Comparison of ENCODE assay signal across 9 mouse cellular contexts in the genomic region with DNA sequence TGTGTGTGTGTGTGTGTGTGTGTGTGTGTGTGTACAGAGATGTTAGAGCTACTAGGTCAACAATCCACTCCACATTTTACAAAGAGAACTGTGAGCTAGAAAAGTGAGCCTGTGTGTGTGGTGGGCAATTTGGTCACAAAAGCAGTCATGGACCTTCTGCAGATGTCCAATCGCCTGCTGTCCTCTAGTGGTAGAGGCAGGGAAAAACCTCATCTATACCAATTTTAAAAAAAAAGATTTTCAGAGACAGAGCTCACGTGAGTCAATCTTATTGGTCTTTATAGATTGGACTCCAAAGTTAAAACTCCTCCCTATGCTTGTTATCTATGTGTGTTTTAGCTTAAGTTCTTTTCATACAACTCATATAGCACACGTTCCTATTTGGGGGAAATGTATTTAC.
DNase-seq lines count a peak whose midpoint lies in the region; ATAC-seq lines count a peak whose summit lies in the region.
"Had no signal": no experiment of that assay in that cellular context is flagged by ENCODE, and none has a peak within 500 bp of the region (broad histone marks: within the 10 kb centered on the region; RNA-seq: fewer than 3 reads in every experiment).

No protein-coding gene starts in this region.

- H3K4me3 ChIP-seq in embryonic facial prominence, embryonic 14.5 days (ENCODE audit: low read depth, low read length) = no peak overlapping the region
- H3K4me3 ChIP-seq in lung, embryonic 15.5 days = no peak overlapping the region
- H3K4me3 ChIP-seq: limb, embryonic 15.5 days had no signal

- H3K27ac ChIP-seq in embryonic facial prominence, embryonic 14.5 days (replicated peaks; ENCODE audit: low read depth, low read length) = no peak overlapping the region
- no peak overlapping the region for H3K27ac ChIP-seq in lung, embryonic 15.5 days
- H3K27ac ChIP-seq: limb, embryonic 15.5 days had no signal

- no peak for DNase-seq in cerebellum, adult 9-10 months
- DNase-seq in thymus, postnatal 0 days (ENCODE audit: low spot score) = peak; percentile 57
- DNase-seq in thymus, postnatal 36 days = no peak
- DNase-seq in embryonic facial prominence, embryonic 14.5 days (ENCODE audit: low spot score) = peak; percentile 85
- DNase-seq in hindlimb bud, embryonic 11.5 days (ENCODE audit: extremely low spot score, low read depth, low spot score) = peak; percentile 37
- peak; percentile 79 for DNase-seq in retina, postnatal 1 day

- no peak overlapping the region for H3K9ac ChIP-seq in embryonic facial prominence, embryonic 14.5 days (ENCODE audit: low read depth, low read length)
- no peak overlapping the region for H3K9ac ChIP-seq in lung, embryonic 15.5 days
- H3K9ac ChIP-seq: limb, embryonic 15.5 days had no signal

- H3K27me3 ChIP-seq in embryonic facial prominence, embryonic 14.5 days (replicated peaks; ENCODE audit: control insufficient read depth, insufficient read depth, low read length) = no peaks in the 10 kb centered on the region
- H3K27me3 ChIP-seq in lung, embryonic 15.5 days = no peaks in the 10 kb centered on the region
- H3K27me3 ChIP-seq: limb, embryonic 15.5 days had no signal

- ATAC-seq in cerebellum, adult (ENCODE audit: insufficient number of reproducible peaks, low FRiP score, low TSS enrichment) = peak; percentile 36; the same call in 1 of the 2 replicates
- ATAC-seq in embryonic facial prominence, embryonic 14.5 days (ENCODE audit: low read depth) = peak; percentile 72
- ATAC-seq in lung, embryonic 15.5 days (ENCODE audit: borderline replicate concordance, extremely low read depth, low FRiP score, low TSS enrichment) = peak; percentile 64; the same call in 1 of the 2 replicates

- no peaks in the 10 kb centered on the region for H3K4me1 ChIP-seq in embryonic facial prominence, embryonic 14.5 days (ENCODE audit: control insufficient read depth, insufficient read depth, low read length)
- no peaks in the 10 kb centered on the region for H3K4me1 ChIP-seq in lung, embryonic 15.5 days
- H3K4me1 ChIP-seq: limb, embryonic 15.5 days had no signal

- no peaks in the 10 kb centered on the region for H3K36me3 ChIP-seq in embryonic facial prominence, embryonic 14.5 days (ENCODE audit: control insufficient read depth, insufficient read depth, low read length)
- H3K36me3 ChIP-seq in lung, embryonic 15.5 days = no peaks in the 10 kb centered on the region
- H3K36me3 ChIP-seq: limb, embryonic 15.5 days had no signal

- WGBS in embryonic facial prominence, embryonic 14.5 days = 11% methylated on average over 3 of the region's 3 CpGs
- 0% methylated on average over 3 of the region's 3 CpGs for WGBS in lung, embryonic 15.5 days

- H3K4me2 ChIP-seq in embryonic facial prominence, embryonic 14.5 days (ENCODE audit: low read depth, low read length) = no peak overlapping the region
- H3K4me2 ChIP-seq in lung, embryonic 15.5 days = no peak overlapping the region
- H3K4me2 ChIP-seq: limb, embryonic 15.5 days had no signal

- no peaks in the 10 kb centered on the region for H3K9me3 ChIP-seq in embryonic facial prominence, embryonic 14.5 days (ENCODE audit: control insufficient read depth, low read length)
- no peaks in the 10 kb centered on the region for H3K9me3 ChIP-seq in lung, embryonic 15.5 days
- H3K9me3 ChIP-seq: limb, embryonic 15.5 days had no signal

Comparison
In these comparisons a context has a peak if more than half of its experiments do, and no peak if none do; other contexts are left out.
1. DNase-seq: peak in thymus, postnatal 0 days (single experiment), embryonic facial prominence, embryonic 14.5 days (single experiment), hindlimb bud, embryonic 11.5 days (single experiment) and retina, postnatal 1 day (single experiment); none in cerebellum, adult 9-10 months (single experiment) and thymus, postnatal 36 days (0 of 2).
2. Peak in every context shown above with its lines, with median percentiles within 50 percentile points of each other: ATAC-seq.